Mouse (Mus musculus): ENCODE measurements around the gene Synrg. TPM values are rescaled to one million over a fixed set of nuclear protein-coding genes. Genes with fewer than 3 reads are reported as not detected.

Gene Synrg
- polyA plus RNA-seq, 1 experiment from 2014 or later, result 9.5 TPM

DNA sequence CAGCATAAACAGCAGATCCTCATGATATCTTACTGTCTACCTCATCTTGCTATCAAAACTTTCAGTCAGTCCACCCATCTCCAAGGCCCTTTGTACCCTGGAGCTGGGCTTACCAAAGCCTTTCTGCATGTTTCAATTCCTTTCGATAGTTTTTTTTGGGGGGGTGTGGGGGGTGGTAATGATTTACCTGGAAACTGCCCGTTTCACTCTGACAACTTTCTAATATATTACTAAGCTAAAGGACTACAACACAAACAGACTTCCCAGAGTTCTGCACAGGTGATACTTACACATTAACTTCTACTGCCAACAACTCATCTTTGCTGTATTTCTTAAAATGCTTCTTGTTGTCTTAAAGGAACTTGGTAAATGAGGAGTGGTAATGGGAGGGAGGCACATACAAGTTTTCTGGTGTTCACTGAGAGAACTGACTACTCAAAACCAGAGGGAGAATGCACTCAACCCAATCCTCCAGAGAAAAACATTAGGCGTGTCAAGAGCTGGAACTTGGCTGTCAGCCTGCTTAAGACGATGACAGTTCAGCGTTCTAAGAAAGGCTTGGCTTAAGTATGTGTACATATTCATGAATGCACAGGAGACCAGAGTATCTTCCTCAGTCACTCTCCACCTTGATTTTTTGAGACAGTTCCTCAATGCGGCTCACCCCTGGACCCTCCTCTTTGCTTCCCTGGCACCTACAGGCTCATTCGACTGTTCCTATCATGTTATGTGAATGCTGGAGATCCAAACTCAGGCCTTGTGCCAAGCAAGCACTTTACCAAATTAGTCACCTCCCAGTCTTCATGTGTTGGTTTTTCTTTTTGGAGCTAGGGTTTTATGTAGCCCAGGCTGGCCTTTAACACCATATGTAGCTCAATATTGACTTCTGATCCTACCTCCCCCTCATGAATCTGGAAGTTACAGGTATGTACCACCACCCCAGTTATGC is 109.9 kb downstream of the Synrg start:
- 80% methylated on average over 7 of the region's 7 CpGs for WGBS
- H3K4me1 ChIP-seq, result peaks cover 7% of the 10 kb centered on the region
- H3K36me3 ChIP-seq, result peaks cover 7% of the 10 kb centered on the region; the same call in 1 of the 2 replicates
- no peak overlapping the region for H3K27ac ChIP-seq
- no peak overlapping the region for H3K4me3 ChIP-seq
- H3K9me3 ChIP-seq, result no peaks in the 10 kb centered on the region
- no peak for DNase-seq (ENCODE audit: low spot score)
- H3K27me3 ChIP-seq (ENCODE audit: insufficient read depth, poor library complexity, severe bottlenecking), result peaks cover 16% of the 10 kb centered on the region

DNA sequence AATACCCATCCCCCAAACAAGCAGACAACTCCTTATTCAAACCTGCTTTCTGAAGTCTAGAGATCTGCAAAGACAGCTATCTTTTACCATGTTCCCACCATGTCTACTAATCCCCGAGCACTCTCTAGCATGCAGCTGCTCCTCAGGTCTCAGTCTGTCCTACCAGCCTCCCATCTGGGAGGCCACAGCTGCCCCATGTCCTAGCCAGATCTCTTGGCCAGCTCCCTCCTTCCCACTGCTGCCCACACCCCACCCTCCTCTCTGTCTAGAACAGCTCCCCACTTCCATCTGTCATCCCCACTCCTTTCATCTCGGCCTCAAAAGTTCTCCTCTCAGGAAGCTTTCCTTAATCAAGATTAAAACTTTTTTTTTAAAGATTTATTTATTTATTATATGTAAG is 112.8 kb downstream of the Synrg start:
- H3K27ac ChIP-seq, result no peak overlapping the region
- DNase-seq (ENCODE audit: low spot score), result peak; percentile 30
- H3K4me1 ChIP-seq, result peaks cover 17% of the 10 kb centered on the region
- 71% methylated on average over 2 of the region's 2 CpGs for WGBS
- H3K27me3 ChIP-seq (ENCODE audit: insufficient read depth, poor library complexity, severe bottlenecking), result no peaks in the 10 kb centered on the region
- no peaks in the 10 kb centered on the region for H3K9me3 ChIP-seq
- H3K36me3 ChIP-seq, result peaks cover 21% of the 10 kb centered on the region
- no peak overlapping the region for H3K4me3 ChIP-seq

DNA sequence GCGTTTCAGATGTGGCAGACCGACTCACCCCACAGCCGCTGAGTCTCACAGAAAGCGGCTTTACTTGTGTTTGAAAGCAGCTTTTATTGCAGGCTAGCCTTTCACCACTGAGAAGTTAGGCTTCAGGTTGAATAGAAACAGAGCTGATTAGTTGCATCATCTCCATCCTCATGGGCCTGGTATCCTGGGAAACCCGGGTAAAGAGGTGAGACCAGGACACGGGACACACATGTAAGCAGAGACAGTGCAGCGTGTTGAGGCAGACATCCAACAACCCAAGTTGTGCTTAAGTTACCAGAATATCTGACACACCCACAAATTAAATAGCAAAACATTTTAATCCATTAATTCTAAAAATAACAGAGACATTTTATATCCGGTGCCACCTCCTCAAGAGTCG is 114.4 kb downstream of the Synrg start:
- Histone ChIP-seq H3K36me3 (peaks cover 34% of the 10 kb centered on the region), H3K27ac (no peak overlapping the region), H3K4me3 (no peak overlapping the region), H3K4me1 (peaks cover 10% of the 10 kb centered on the region; the same call in 1 of the 2 replicates), H3K9me3 (no peaks in the 10 kb centered on the region), H3K27me3 (ENCODE audit: insufficient read depth, poor library complexity, severe bottlenecking) (no peaks in the 10 kb centered on the region)
- 92% methylated on average over 9 of the region's 9 CpGs for WGBS
- no peak for DNase-seq (ENCODE audit: low spot score)

DNA sequence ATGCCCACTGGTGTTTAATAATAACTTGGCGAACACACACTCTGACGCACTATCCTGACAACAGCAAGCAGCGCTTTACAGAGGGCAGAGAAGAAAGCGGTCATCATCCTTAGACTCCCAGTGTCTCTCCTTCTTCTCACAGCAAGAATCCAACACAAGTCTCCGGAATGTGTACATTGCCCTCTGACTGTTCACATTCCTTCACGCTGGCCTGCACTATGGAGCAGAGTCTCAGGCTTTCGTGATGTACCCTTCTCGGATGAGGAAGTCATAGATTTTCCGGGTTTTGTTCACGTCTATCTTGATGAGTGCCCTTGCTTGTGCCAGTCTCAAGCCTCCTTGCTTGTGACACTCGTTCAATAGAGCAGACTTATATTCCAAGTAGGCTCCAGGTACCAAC is 115.1 kb downstream of the Synrg start:
- Histone ChIP-seq H3K4me1 (peaks cover 10% of the 10 kb centered on the region; the same call in 1 of the 2 replicates), H3K4me3 (no peak overlapping the region), H3K9me3 (no peaks in the 10 kb centered on the region), H3K36me3 (peaks cover 37% of the 10 kb centered on the region), H3K27me3 (ENCODE audit: insufficient read depth, poor library complexity, severe bottlenecking) (no peaks in the 10 kb centered on the region), H3K27ac (no peak overlapping the region)
- no peak for DNase-seq (ENCODE audit: low spot score)
- 93% methylated on average over 11 of the region's 11 CpGs for WGBS

DNA sequence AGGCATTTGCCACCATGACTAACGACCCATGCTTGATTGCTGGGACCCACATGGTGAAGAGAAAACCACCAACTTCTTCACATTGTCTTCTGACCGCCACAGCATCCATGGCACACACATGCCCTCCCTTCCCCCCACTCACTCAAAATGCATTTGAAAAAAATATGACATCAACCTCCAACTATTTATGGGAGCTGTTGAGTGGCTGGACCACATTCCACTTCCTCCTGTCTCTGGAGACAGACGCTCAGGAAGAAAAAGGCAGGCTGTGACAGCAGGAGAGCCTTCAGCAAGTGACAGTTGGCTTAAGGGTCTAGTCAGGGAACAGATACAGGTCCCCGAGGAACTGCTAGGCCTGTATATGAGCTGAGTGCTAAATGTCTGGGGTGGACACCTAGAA is 115.7 kb downstream of the Synrg start:
- H3K27ac ChIP-seq, result no peak overlapping the region
- peaks cover 40% of the 10 kb centered on the region for H3K36me3 ChIP-seq
- H3K4me3 ChIP-seq, result no peak overlapping the region
- H3K27me3 ChIP-seq (ENCODE audit: insufficient read depth, poor library complexity, severe bottlenecking), result no peaks in the 10 kb centered on the region
- WGBS, result 58% methylated on average over 4 of the region's 4 CpGs
- peaks cover 10% of the 10 kb centered on the region; the same call in 1 of the 2 replicates for H3K4me1 ChIP-seq
- H3K9me3 ChIP-seq, result no peaks in the 10 kb centered on the region
- no peak for DNase-seq (ENCODE audit: low spot score)

DNA sequence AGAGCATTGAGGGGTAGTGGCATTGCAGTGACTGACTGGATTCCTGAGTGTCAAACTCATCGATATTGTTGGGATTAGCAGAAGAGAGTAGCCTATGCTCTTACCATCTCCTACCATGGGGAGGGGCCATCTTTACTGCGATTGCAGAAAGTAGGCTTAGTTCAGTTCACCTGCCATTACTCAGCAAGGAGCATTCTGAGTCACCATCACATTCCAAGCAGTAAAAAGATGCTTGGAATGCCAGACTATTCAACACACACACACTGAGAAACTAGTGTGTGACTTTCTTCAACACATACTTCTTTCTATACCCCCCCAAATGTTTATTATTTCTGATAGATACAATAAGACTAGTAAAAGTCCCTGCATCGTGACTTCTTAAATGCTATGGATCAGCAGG is 116.1 kb downstream of the Synrg start:
- H3K9me3 ChIP-seq, result no peaks in the 10 kb centered on the region
- 73% methylated on average over 3 of the region's 3 CpGs for WGBS
- no peak overlapping the region for H3K4me3 ChIP-seq
- H3K36me3 ChIP-seq, result peaks cover 40% of the 10 kb centered on the region
- DNase-seq (ENCODE audit: low spot score), result no peak
- peaks cover 10% of the 10 kb centered on the region; the same call in 1 of the 2 replicates for H3K4me1 ChIP-seq
- no peaks in the 10 kb centered on the region for H3K27me3 ChIP-seq (ENCODE audit: insufficient read depth, poor library complexity, severe bottlenecking)
- no peak overlapping the region for H3K27ac ChIP-seq

DNA sequence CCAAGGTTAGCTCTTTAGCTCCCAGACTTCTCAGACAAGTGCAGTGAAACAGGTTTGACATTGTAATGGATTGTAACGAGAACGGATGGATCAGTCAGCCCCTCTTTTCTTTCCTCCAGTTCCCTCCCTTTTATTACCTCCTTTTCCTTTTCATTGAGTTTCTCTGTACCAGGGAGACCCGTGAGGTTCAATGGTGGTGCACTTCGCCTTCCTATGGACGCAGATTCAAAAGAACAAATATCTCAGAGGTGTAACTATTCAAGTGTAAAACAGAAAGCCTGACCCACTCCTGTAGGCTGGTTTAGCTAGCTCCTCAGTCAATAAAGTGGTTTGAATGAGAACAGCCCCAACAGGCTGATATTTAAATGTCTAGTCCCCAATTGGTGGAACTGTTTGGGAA is 117.7 kb downstream of the Synrg start:
- Histone ChIP-seq H3K4me3 (no peak overlapping the region), H3K27me3 (ENCODE audit: insufficient read depth, poor library complexity, severe bottlenecking) (no peaks in the 10 kb centered on the region), H3K36me3 (peaks cover 50% of the 10 kb centered on the region), H3K4me1 (peaks cover 10% of the 10 kb centered on the region; the same call in 1 of the 2 replicates), H3K27ac (no peak overlapping the region), H3K9me3 (no peaks in the 10 kb centered on the region)
- 94% methylated on average over 5 of the region's 5 CpGs for WGBS
- DNase-seq (ENCODE audit: low spot score), result no peak

DNA sequence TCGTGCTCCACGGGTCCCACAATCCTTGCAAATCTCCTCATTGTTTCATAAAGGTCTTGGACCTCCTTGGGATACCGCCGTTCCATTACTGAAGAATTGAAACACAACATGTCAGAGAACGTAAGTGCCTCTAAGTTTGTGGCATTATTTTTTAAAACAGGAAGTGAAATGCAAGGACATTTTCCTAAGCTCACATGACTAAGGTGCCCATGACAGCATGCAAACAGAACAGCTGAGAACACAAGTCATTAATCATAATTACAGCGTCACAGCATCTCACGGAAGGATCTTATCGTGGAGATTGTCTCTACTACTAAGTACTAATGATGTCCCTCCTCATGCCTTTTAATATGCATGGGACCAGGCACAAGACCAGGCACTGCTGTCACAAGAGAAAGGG is 126.3 kb downstream of the Synrg start:
- no peaks in the 10 kb centered on the region for H3K9me3 ChIP-seq
- H3K4me1 ChIP-seq, result no peaks in the 10 kb centered on the region
- H3K36me3 ChIP-seq, result peaks cover 70% of the 10 kb centered on the region
- H3K27me3 ChIP-seq (ENCODE audit: insufficient read depth, poor library complexity, severe bottlenecking), result no peaks in the 10 kb centered on the region
- DNase-seq (ENCODE audit: low spot score), result no peak
- 94% methylated on average over 8 of the region's 8 CpGs for WGBS
- H3K4me3 ChIP-seq, result no peak overlapping the region
- H3K27ac ChIP-seq, result no peak overlapping the region

Other genes starting within 250 kb of the Synrg start
- gene Wfdc21, start 217.5 kb upstream of the Synrg start, polyA plus RNA-seq (2016; fragmentation: Nextera tagmentation; extraction: Ambion mirVana), result not detected in 2 replicates
- 16.1 and 19.9 TPM in 2 replicates for gene Heatr6, start 210.7 kb upstream of the Synrg start, polyA plus RNA-seq (2016; fragmentation: Nextera tagmentation; extraction: Ambion mirVana)
- gene Hnf1b, start 114.4 kb upstream of the Synrg start, polyA plus RNA-seq (2016; fragmentation: Nextera tagmentation; extraction: Ambion mirVana), result 0.14 and 2.0 TPM in 2 replicates
- gene Ddx52, start 22.4 kb upstream of the Synrg start, polyA plus RNA-seq (2016; fragmentation: Nextera tagmentation; extraction: Ambion mirVana), result 27.4 and 36.2 TPM in 2 replicates
- gene Dusp14, start 104.8 kb downstream of the Synrg start, polyA plus RNA-seq (2016; fragmentation: Nextera tagmentation; extraction: Ambion mirVana), result 6.0 and 6.9 TPM in 2 replicates
- 24.7 and 31.4 TPM in 2 replicates for gene Tada2a, start 165.2 kb downstream of the Synrg start, polyA plus RNA-seq (2016; fragmentation: Nextera tagmentation; extraction: Ambion mirVana)
- gene Acaca, start 165.2 kb downstream of the Synrg start, polyA plus RNA-seq (2016; fragmentation: Nextera tagmentation; extraction: Ambion mirVana), result 13.3 and 14.9 TPM in 2 replicates
- gene Gm11437, start 203.0 kb downstream of the Synrg start, polyA plus RNA-seq (2016; fragmentation: Nextera tagmentation; extraction: Ambion mirVana), result not detected in 2 replicates